Mouse (Mus musculus) limb, embryonic 15.5 days (tissue): ENCODE measurements around the gene Opn1mw. TPM values are rescaled to one million over a fixed set of nuclear protein-coding genes. Genes with fewer than 3 reads are reported as not detected.

Experiments used
- ATAC-seq: fragments of 200-750 bp; cut with Nextera tagmentation; 2 replicates; pipeline ENCODE4 v1.8.0; 2017; ENCODE audit warnings: low read depth, moderate TSS enrichment; ENCODE audit not compliant: insufficient number of reproducible peaks, low FRiP score, low TSS enrichment
- H3K27ac ChIP-seq: fragments of 300-500 bp; sonication (generic); 2 replicates; pipeline ENCODE4 v1.5.1; 2015; ENCODE audit warnings: moderate library complexity, mild to moderate bottlenecking, inconsistent platforms
- H3K27me3 ChIP-seq: fragments of 300-500 bp; sonication (generic); 2 replicates; pipeline ENCODE4 v1.6.1; 2015; ENCODE audit warnings: inconsistent platforms
- H3K36me3 ChIP-seq: fragments of 300-500 bp; sonication (generic); 2 replicates; pipeline ENCODE4 v1.6.1; 2015; ENCODE audit warnings: inconsistent platforms
- H3K4me1 ChIP-seq: fragments of 300-500 bp; sonication (generic); 2 replicates; pipeline ENCODE4 v1.6.1; 2015; ENCODE audit warnings: inconsistent platforms
- H3K4me2 ChIP-seq: fragments of 300-500 bp; sonication (generic); 2 replicates; pipeline ENCODE4 v1.6.1; 2015; ENCODE audit warnings: mild to moderate bottlenecking, inconsistent platforms
- H3K4me3 ChIP-seq: fragments of 300-500 bp; sonication (generic); 2 replicates; pipeline ENCODE4 v1.5.1; 2015; ENCODE audit warnings: mild to moderate bottlenecking, inconsistent platforms
- H3K9ac ChIP-seq: fragments of 300-500 bp; sonication (generic); 2 replicates; pipeline ENCODE4 v1.6.1; 2015; ENCODE audit warnings: inconsistent platforms
- H3K9me3 ChIP-seq: fragments of 300-500 bp; sonication (generic); 2 replicates; pipeline ENCODE4 v1.6.1; 2016; ENCODE audit warnings: inconsistent platforms
- WGBS: fragments of 180-500 bp; shearing (Covaris S2); methylation state at CpG from one replicate; pipeline ENCODE4 v1.1.7; 2015; 5-methylcytosine and 5-hydroxymethylcytosine counted together
- polyA plus RNA-seq: library from polyadenylated mRNA; unstranded; fragments of >200 nt; fragmentation: Nextera tagmentation; extraction: Ambion mirVana; gene quantifications from 2 replicates; pipeline ENCODE4 v1.2.1, GENCODE M21; 2015

The Opn1mw gene
- polyA plus RNA-seq, 1 experiment from 2014 or later: not detected

DNA sequence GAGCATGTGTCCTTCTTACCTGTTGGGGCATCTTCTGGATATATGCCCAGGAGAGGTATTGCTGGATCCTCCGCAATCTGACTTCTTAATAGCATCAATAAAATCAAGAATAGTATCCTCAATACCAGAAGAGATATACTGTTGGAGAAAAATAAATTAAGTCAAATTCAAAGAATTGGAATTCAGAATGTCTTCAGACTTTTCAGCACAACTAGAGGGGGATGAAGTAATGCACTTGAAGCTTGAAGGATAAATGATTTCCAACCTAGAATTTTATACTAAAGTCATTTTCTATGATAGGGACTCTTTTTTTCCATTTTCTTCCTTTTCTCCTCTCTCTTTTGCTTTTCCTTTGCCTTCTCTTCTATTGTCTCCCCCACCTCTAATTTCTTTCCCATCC is 40.5 kb downstream of the Opn1mw start, which contains the start of gene Tex28:
Gene Tex28 (minus strand): TSS at position 101 of the 400 bp plus-strand sequence.
- H3K27me3 ChIP-seq: no peaks in the 10 kb centered on the region
- H3K36me3 ChIP-seq: no peaks in the 10 kb centered on the region
- H3K4me3 ChIP-seq: no peak within 1 kb of the TSS
- no peak for ATAC-seq
- H3K27ac ChIP-seq: no peak within 1 kb of the TSS
- H3K4me2 ChIP-seq: no peak within 1 kb of the TSS
- no peaks in the 10 kb centered on the region for H3K9me3 ChIP-seq
- H3K4me1 ChIP-seq: no peaks in the 10 kb centered on the region
- no peak within 1 kb of the TSS for H3K9ac ChIP-seq
- 89% methylated on average over 1 of the region's 1 CpGs for WGBS

DNA sequence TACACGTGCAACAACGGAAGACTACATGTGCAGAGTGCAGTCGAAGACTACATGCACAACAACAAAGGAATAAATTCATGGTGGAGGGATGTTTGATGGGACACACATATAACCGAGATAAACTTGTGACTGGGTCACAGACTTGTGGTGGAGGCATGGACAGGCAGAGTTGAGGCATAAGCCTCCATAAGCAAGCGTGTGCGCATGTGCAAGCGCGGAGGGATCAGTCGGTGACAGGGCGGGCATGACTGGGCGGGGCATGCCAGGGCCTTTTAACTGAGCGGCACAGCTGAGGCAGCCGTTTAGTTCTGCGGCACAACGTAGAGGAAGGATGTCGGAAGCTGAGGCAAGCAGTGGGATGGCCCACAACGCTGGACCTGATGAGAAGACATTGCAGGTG is 49.7 kb downstream of the Opn1mw start, which contains the start of gene Tktl1:
Gene Tktl1 (plus strand): TSS at position 301 of the 400 bp plus-strand sequence.
- Histone ChIP-seq H3K27me3 (no peaks in the 10 kb centered on the region), H3K4me2 (no peak within 1 kb of the TSS), H3K27ac (no peak within 1 kb of the TSS), H3K9ac (no peak within 1 kb of the TSS), H3K4me3 (no peak within 1 kb of the TSS), H3K9me3 (no peaks in the 10 kb centered on the region), H3K4me1 (no peaks in the 10 kb centered on the region), H3K36me3 (no peaks in the 10 kb centered on the region)
- no peak for ATAC-seq
- WGBS: 90% methylated on average over 17 of the region's 17 CpGs

Other genes starting within 250 kb of the Opn1mw start
- gene Avpr2, start 235.4 kb upstream of the Opn1mw start, polyA plus RNA-seq: 0.24 and 0.26 TPM in 2 replicates
- gene L1cam, start 231.4 kb upstream of the Opn1mw start, polyA plus RNA-seq: 3.9 and 4.0 TPM in 2 replicates
- gene Arhgap4, start 205.6 kb upstream of the Opn1mw start, polyA plus RNA-seq: 3.3 and 3.6 TPM in 2 replicates
- gene Naa10, start 205.5 kb upstream of the Opn1mw start, polyA plus RNA-seq: 111 and 114 TPM in 2 replicates
- gene Renbp, start 196.6 kb upstream of the Opn1mw start, polyA plus RNA-seq: 38.2 and 38.8 TPM in 2 replicates
- 40.2 and 44.7 TPM in 2 replicates for gene Hcfc1, start 161.1 kb upstream of the Opn1mw start, polyA plus RNA-seq
- 54.0 and 58.6 TPM in 2 replicates for gene Irak1, start 103.5 kb upstream of the Opn1mw start, polyA plus RNA-seq
- gene Mecp2, start 7.9 kb downstream of the Opn1mw start, polyA plus RNA-seq: 10.6 and 12.1 TPM in 2 replicates
- not detected in 2 replicates for gene Tex28, start 40.4 kb downstream of the Opn1mw start, polyA plus RNA-seq
- 0.08 TPM in 1 of 2 replicates, not detected in the other for gene Tktl1, start 49.8 kb downstream of the Opn1mw start, polyA plus RNA-seq
- 228 and 248 TPM in 2 replicates for gene Flna, start 122.4 kb downstream of the Opn1mw start, polyA plus RNA-seq
- 24.8 and 29.0 TPM in 2 replicates for gene Emd, start 127.2 kb downstream of the Opn1mw start, polyA plus RNA-seq
- gene Rpl10, start 143.3 kb downstream of the Opn1mw start, polyA plus RNA-seq: 675 and 811 TPM in 2 replicates
- 89.2 and 89.6 TPM in 2 replicates for gene Taz, start 154.4 kb downstream of the Opn1mw start, polyA plus RNA-seq
- gene Dnase1l1, start 154.9 kb downstream of the Opn1mw start, polyA plus RNA-seq: 17.3 and 20.2 TPM in 2 replicates
- 156 and 175 TPM in 2 replicates for gene Atp6ap1, start 169.6 kb downstream of the Opn1mw start, polyA plus RNA-seq
- 203 and 211 TPM in 2 replicates for gene Gdi1, start 177.5 kb downstream of the Opn1mw start, polyA plus RNA-seq
- 62.6 and 67.7 TPM in 2 replicates for gene Fam50a, start 185.6 kb downstream of the Opn1mw start, polyA plus RNA-seq
- gene Plxna3, start 201.6 kb downstream of the Opn1mw start, polyA plus RNA-seq: 16.7 and 19.4 TPM in 2 replicates
- gene Lage3, start 226.2 kb downstream of the Opn1mw start, polyA plus RNA-seq: 89.8 and 90.3 TPM in 2 replicates
- gene Ubl4a, start 245.8 kb downstream of the Opn1mw start, polyA plus RNA-seq: 72.6 and 75.4 TPM in 2 replicates
- gene Slc10a3, start 245.9 kb downstream of the Opn1mw start, polyA plus RNA-seq: 21.9 and 22.6 TPM in 2 replicates